Mouse (Mus musculus): ENCODE data around the gene Ttc8.

DNA sequence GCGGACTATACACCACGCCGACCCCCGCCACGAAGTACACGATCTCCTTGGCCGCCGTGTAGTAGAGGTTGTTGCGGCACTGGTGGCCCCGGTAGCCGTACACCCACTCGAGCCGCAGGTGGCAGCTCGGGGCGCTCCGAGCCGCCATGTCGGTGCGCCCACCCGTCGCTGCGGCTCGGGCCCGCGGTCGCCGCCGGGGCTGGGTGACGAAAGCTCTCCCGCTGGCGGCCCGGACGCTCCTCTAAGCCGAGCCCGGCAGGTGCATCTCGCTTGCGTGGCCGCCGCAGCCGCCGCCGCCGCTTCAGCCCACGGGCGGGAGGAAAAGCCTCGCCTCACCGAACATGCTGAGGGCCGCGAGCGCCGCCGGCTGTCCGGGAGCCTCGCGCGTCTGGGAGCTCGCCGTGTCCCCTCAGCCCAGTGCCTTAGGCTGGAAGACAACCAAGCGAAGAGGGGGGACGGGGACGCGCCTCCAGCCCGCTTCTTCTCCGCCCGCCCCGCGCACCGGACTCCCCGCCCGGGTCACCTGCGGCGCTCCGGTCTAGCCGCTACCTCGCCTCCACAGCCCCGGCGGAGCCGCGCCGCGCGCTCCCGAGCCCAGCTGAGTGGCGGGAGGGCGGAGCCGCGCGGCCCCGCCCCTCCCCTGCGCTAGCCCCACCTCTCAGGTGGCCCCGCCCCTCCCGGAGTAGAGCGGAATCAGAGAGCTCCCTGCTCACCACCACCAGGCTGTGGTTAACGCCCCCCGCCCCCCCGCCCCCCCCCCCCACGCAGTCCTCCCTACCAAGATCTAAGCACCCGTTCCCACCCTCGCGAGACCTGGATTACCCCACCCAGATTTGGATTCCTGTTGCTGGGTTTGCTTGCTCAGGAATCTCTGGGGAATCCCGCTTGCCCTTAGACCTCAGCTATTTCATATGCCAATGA lies 19.2 kb upstream of the Ttc8 start, which contains the start of gene Eml5:
- TF ChIP-seq CTCF (conservative IDR thresholded peaks at IDR 0.05; ENCODE audit: insufficient read depth, insufficient read length, low read depth, low read length) = no peak
- no peak for TF ChIP-seq POLR2A (IDR thresholded peaks at IDR 0.05; ENCODE audit: low read depth, low read length)

Data from kidney, adult 2 months (tissue).